Mouse (Mus musculus): ENCODE data around the gene Myom3.
A peak's percentile ranks its signal among the peaks of the same experiment; 100 is the strongest.

Myom3 gene

DNA sequence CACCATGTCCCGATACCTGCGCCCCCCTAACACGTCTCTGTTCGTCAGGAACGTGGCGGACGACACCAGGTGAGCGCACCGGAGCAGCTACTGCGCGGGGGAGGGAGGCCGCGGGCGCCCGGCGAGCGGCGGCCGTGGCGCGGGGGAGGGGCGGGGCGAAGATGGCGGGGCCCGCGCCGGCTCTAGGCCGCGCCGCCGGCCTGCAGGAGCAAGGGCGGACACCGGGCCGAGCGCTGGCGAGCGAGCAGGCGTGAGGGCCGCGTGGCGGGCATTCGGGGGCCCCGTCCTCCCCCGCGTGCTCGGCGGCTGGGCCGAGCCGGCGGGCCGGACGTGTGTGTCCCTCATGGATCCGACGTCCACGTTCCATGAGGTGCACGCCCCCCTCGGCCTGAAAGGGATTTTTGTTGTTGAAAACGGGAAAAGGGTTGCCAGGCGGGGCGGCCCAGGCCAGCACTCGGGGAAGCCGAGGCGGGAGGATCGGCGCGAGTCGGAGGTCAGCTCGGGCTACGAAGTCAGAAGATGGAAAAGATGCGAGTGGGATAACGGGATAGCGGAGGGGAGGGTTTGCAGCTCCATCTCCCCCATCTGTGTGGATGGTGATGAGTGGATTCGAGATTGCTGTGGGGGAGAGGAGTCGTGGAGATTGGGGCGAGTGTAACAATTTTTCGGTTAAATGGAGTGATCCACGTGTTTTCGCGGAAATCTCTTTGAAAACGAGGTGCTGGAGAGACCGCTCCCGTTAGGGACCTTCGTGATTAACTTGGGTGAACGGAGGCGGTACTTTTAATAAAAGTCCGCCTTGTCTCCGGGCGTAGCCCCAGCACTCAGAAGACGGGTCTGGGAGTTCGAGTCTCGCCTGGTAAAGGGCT lies 96.9 kb downstream of the Myom3 start:
- DNase-seq, result peak; percentile 56 to 61

DNA sequence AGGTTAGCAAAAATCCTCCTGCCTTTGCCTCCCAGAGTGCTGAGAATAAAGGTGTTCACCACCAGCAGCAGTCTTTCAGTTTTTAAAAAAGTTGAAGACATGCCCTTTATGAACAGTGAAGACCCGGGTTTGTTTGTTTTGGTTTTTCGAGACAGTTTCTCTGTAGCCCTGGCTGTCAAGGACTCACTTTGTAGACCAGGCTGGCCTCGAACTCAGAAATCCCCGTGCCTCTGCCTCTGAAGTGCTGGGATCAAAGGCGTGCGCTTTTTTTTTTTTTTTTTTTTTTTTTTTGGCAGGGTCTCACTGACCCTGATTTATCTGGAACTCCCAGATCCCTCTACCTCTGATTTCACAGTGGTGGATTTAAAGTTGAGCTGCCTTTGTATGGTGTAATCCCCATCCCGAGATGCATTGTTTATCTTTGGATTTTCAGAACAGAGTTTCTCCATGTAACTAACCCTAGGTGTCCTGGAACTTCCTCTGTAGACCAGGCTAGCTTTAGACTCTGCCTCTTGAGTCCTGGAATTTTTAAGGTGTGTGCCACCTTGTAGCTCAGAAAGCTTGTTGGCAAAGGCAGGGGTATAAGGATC lies 98.2 kb downstream of the Myom3 start:
- DNase-seq, result no peak

Measured in kidney, adult 8-10 months (tissue).